ENCODE assay signal across 9 mouse cellular contexts in genomic region chr9:120709146-120709655, GRCm38 (mm10).
DNase-seq lines count a peak whose midpoint lies in the region; ATAC-seq and TF ChIP-seq lines count a peak whose summit lies in the region.
"Had no signal": no experiment of that assay in that cellular context is flagged by ENCODE, and none has a peak within 500 bp of the region (broad histone marks: within the 10 kb centered on the region; RNA-seq: fewer than 3 reads in every experiment).

No protein-coding gene starts in this region.

- no peak overlapping the region for H3K4me3 ChIP-seq in hindbrain, embryonic 12.5 days
- H3K4me3 ChIP-seq in hindbrain, embryonic 11.5 days (ENCODE audit: low read depth, low read length): no peak overlapping the region
- peak overlapping the region; percentile 18; the same call in 1 of the 2 replicates for H3K4me3 ChIP-seq in hindbrain, embryonic 13.5 days
- no peak overlapping the region for H3K4me3 ChIP-seq in myocyte

- no peak for DNase-seq in hindbrain, embryonic 11.5 days (ENCODE audit: low spot score)
- peak; percentile 57 for DNase-seq in R1 (ENCODE audit: low read depth, low spot score)
- DNase-seq in urinary bladder, postnatal 14 days (ENCODE audit: low spot score): no peak
- DNase-seq in urinary bladder, postnatal 25 days (ENCODE audit: low spot score): no peak
- DNase-seq in frontal cortex, postnatal 10 days (ENCODE audit: low spot score in 2 of 2): no peak
- DNase-seq: gastrocnemius, postnatal 14 days had no signal

- H3K4me2 ChIP-seq in hindbrain, embryonic 12.5 days (replicated peaks): peak overlapping the region; percentile 37; the same call in 1 of the 2 replicates
- H3K4me2 ChIP-seq in hindbrain, embryonic 11.5 days (replicated peaks; ENCODE audit: low read depth, low read length): no peak overlapping the region
- H3K4me2 ChIP-seq in hindbrain, embryonic 13.5 days: peak overlapping the region; percentile 45
- no peak overlapping the region for H3K4me2 ChIP-seq in myocyte (ENCODE audit: low read depth)

- no peak overlapping the region for H3K9ac ChIP-seq in hindbrain, embryonic 12.5 days
- H3K9ac ChIP-seq in hindbrain, embryonic 11.5 days (ENCODE audit: low read depth, low read length): no peak overlapping the region
- H3K9ac ChIP-seq in hindbrain, embryonic 13.5 days: no peak overlapping the region

- WGBS in hindbrain, embryonic 12.5 days: 64% methylated on average over 10 of the region's 10 CpGs
- 69% methylated on average over 10 of the region's 10 CpGs for WGBS in hindbrain, embryonic 11.5 days
- 69% methylated on average over 10 of the region's 10 CpGs for WGBS in hindbrain, embryonic 13.5 days

- no peak for TF ChIP-seq POLR2A in myocyte (IDR thresholded peaks at IDR 0.05; ENCODE audit: insufficient read length, low read depth)

- no peaks in the 10 kb centered on the region for H3K79me2 ChIP-seq in myocyte (ENCODE audit: control insufficient read depth, insufficient read depth)

- no peak overlapping the region for H3K27ac ChIP-seq in hindbrain, embryonic 12.5 days
- H3K27ac ChIP-seq in hindbrain, embryonic 11.5 days (ENCODE audit: low read depth, low read length): no peak overlapping the region
- no peak overlapping the region for H3K27ac ChIP-seq in hindbrain, embryonic 13.5 days

- no peak for ATAC-seq in hindbrain, embryonic 12.5 days (ENCODE audit: low FRiP score)
- ATAC-seq in hindbrain, embryonic 11.5 days (ENCODE audit: low FRiP score): no peak
- ATAC-seq in hindbrain, embryonic 13.5 days (ENCODE audit: low FRiP score): no peak

- H3ac ChIP-seq in myocyte (ENCODE audit: control insufficient read depth, insufficient read length): no peak overlapping the region

- H3K4me1 ChIP-seq in hindbrain, embryonic 12.5 days: peaks cover 18% of the 10 kb centered on the region
- H3K4me1 ChIP-seq in hindbrain, embryonic 11.5 days (replicated peaks; ENCODE audit: control insufficient read depth, insufficient read depth, low read length): no peaks in the 10 kb centered on the region
- peaks cover 14% of the 10 kb centered on the region for H3K4me1 ChIP-seq in hindbrain, embryonic 13.5 days (replicated peaks)

- H3K9me3 ChIP-seq in hindbrain, embryonic 12.5 days (replicated peaks): peaks cover 8% of the 10 kb centered on the region; the same call in 1 of the 2 replicates
- H3K9me3 ChIP-seq in hindbrain, embryonic 11.5 days (ENCODE audit: control insufficient read depth, low read length): no peaks in the 10 kb centered on the region
- H3K9me3 ChIP-seq in hindbrain, embryonic 13.5 days: peaks cover 8% of the 10 kb centered on the region; the same call in 1 of the 2 replicates

- H3K36me3 ChIP-seq in hindbrain, embryonic 12.5 days: no peaks in the 10 kb centered on the region
- H3K36me3 ChIP-seq in hindbrain, embryonic 11.5 days (ENCODE audit: control insufficient read depth, insufficient read depth, low read length): no peaks in the 10 kb centered on the region
- no peaks in the 10 kb centered on the region for H3K36me3 ChIP-seq in hindbrain, embryonic 13.5 days
- no peaks in the 10 kb centered on the region for H3K36me3 ChIP-seq in myocyte (ENCODE audit: control insufficient read depth, insufficient read depth)

- H3K27me3 ChIP-seq in hindbrain, embryonic 12.5 days: 0 out of 2 replicates have a peak, but pooled peaks cover 3% of the 10 kb centered on the region
- no peaks in the 10 kb centered on the region for H3K27me3 ChIP-seq in hindbrain, embryonic 11.5 days (ENCODE audit: control insufficient read depth, insufficient read depth, low read length)
- 0 out of 2 replicates have a peak, but pooled peaks cover 3% of the 10 kb centered on the region for H3K27me3 ChIP-seq in hindbrain, embryonic 13.5 days
- no peaks in the 10 kb centered on the region for H3K27me3 ChIP-seq in myocyte (ENCODE audit: control insufficient read depth, insufficient read depth, insufficient read length)

TF ChIP-seq in myocyte, 11 proteins besides CTCF, POLR2A, EP300 and RAD21:
- TF ChIP-seq USF1 (IDR thresholded peaks at IDR 0.05; ENCODE audit: low read depth): peak; percentile 48
- TF ChIP-seq TCF3 (IDR thresholded peaks at IDR 0.05; ENCODE audit: insufficient read length, low read depth): no peak

Comparison
In these comparisons a context has a peak if more than half of its experiments do, and no peak if none do; other contexts are left out.
1. H3K4me2 ChIP-seq: peak in hindbrain, embryonic 12.5 days (single experiment) and hindbrain, embryonic 13.5 days (single experiment); none in hindbrain, embryonic 11.5 days (single experiment) and myocyte (single experiment).